Mouse (Mus musculus) forebrain, embryonic 10.5 days (tissue): Measurements from ENCODE around the gene Pgghg. TPM values are rescaled to one million over a fixed set of nuclear protein-coding genes. Genes with fewer than 3 reads are reported as not detected.
A peak's percentile ranks its signal among the peaks of the same experiment; 100 is the strongest.
"Not testable (repeated sequence)": the region's sequence is repeated elsewhere in the genome, so short reads cannot be mapped to it uniquely, and the experiment has no call there.

ENCODE experiments used
- DNase-seq: peaks from one replicate; pipeline ENCODE4 v3.0.0-alpha.2; 2017; ENCODE audit warnings: low spot score; ENCODE audit errors: extremely low spot score
- H3K27ac ChIP-seq: fragments of 300-500 bp; sonication (generic); 2 replicates; pipeline ENCODE4 v1.5.1; 2016; ENCODE audit warnings: mild to moderate bottlenecking
- H3K27me3 ChIP-seq: fragments of 300-500 bp; sonication (generic); 2 replicates; pipeline ENCODE4 v1.6.1; 2016; ENCODE audit warnings: mild to moderate bottlenecking; ENCODE audit not compliant: poor library complexity, severe bottlenecking
- H3K36me3 ChIP-seq: fragments of 300-500 bp; sonication (generic); replicated peaks from 2 replicates; pipeline ENCODE4 v1.6.1; 2016; ENCODE audit warnings: mild to moderate bottlenecking, moderate library complexity
- H3K4me1 ChIP-seq: fragments of 300-500 bp; sonication (generic); 2 replicates; pipeline ENCODE4 v1.6.1; 2016
- H3K4me3 ChIP-seq: fragments of 300-500 bp; sonication (generic); 2 replicates; pipeline ENCODE4 v1.5.1; 2016; ENCODE audit warnings: mild to moderate bottlenecking, moderate library complexity
- H3K9me3 ChIP-seq: fragments of 300-500 bp; sonication (generic); 2 replicates; pipeline ENCODE4 v1.6.1; 2016; ENCODE audit warnings: mild to moderate bottlenecking, moderate library complexity
- WGBS: fragments of 180-500 bp; shearing (Covaris S2); methylation state at CpG from one replicate; pipeline ENCODE4 v1.1.7; 2016; 5-methylcytosine and 5-hydroxymethylcytosine counted together
- polyA plus RNA-seq: library from polyadenylated mRNA; unstranded; fragments of >200 nt; fragmentation: Nextera tagmentation; extraction: Ambion mirVana; gene quantifications from 2 replicates; pipeline ENCODE4 v1.2.1, GENCODE M21; 2016

Gene Pgghg
- polyA plus RNA-seq, 1 experiment from 2014 or later = 14.5 TPM

DNA sequence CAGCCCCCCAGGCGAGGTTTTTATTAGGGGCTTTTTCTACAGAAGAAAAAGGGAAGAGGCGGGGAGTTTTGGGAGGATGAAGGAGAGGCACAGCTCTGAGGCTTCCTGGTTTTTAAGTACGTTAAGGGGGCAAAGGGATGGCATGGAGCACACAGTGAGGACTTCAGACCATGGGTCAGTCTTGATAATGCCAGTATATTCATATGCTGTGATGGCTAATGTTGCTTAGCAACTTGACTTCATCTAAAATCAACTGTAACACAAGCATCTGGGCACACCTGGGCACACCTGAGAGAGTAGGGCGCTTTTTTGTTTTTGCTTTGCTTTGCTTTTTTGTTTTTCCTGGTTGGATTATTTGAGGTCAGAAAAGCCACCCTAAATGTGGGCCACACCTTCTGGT lies 25.7 kb downstream of the Pgghg start, which contains the start of gene Ifitm1:
Gene Ifitm1 (plus strand): TSS at position 301 of the 400 bp plus-strand sequence.
- no peak for DNase-seq
- peaks cover 54% of the 10 kb centered on the region for H3K4me1 ChIP-seq
- no peak within 1 kb of the TSS for H3K27ac ChIP-seq
- H3K27me3 ChIP-seq = peaks cover 48% of the 10 kb centered on the region
- H3K4me3 ChIP-seq = peak within 1 kb of the TSS; percentile 10; the same call in 1 of the 2 replicates
- H3K36me3 ChIP-seq = no peaks in the 10 kb centered on the region
- WGBS = 86% methylated on average over 4 of the region's 4 CpGs
- H3K9me3 ChIP-seq = no peaks in the 10 kb centered on the region

DNA sequence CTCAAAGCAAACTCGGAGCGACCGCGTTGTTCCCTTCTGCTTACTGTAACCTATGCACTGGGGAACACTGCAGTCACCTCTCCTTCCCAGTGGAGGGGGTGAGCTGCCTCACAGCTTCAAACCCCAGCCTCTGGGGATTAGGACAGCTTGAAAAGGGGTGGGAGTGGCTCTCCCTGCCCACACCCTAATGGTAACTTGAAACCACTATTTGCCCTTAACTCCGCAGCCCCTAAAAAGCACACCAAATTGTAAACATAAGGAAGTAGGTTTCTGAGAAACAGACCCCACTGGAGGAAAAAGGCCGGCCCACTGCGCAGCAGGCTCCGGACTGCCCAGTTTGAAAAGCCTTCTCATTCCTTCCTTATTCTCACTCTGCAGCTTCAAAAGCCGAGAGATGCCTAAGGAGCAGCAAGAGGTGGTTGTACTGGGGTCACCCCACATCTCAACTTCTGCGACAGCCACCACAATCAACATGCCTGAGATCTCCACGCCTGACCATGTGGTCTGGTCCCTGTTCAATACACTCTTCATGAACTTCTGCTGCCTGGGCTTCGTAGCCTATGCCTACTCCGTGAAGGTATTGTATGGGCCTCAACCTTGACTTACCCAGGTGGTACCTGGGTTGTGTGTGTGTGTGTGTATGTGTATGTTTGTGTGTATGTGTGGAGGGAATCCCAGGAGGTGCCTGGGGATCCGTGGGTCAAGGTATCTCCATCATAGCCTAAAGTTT lies 26.8 kb downstream of the Pgghg start:
- peaks cover 49% of the 10 kb centered on the region for H3K27me3 ChIP-seq
- H3K9me3 ChIP-seq = no peaks in the 10 kb centered on the region
- H3K4me1 ChIP-seq = peaks cover 47% of the 10 kb centered on the region
- no peak overlapping the region for H3K27ac ChIP-seq
- 5% methylated on average over 14 of the region's 14 CpGs for WGBS
- H3K36me3 ChIP-seq = no peaks in the 10 kb centered on the region
- no peak for DNase-seq
- peak overlapping the region; percentile 10; the same call in 1 of the 2 replicates for H3K4me3 ChIP-seq

DNA sequence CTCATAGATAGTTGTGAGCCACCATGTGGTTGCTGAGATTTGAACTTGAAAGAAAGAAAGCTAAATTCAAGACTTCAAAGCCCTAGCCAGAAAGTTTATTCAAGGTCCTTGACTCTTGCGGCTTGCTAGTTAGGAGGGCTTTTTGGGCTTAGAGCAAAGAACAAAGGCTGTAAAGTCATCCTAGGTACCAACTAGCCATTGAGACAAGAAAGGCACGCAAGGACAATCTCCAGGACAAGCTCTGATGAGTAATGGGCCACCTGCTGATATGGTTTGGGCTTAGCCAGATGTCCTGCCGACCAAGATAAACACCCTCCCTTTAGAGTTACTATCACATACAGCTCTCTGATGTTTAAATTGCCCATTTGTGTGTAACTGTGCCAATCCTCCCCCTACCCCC lies 27.5 kb downstream of the Pgghg start:
- peaks cover 55% of the 10 kb centered on the region for H3K27me3 ChIP-seq
- not testable (repeated sequence) for H3K4me3 ChIP-seq, DNase-seq, H3K9me3 ChIP-seq, H3K27ac ChIP-seq, H3K36me3 ChIP-seq
- whole genome bisulfite sequencing = 10% methylated on average over 3 of the region's 3 CpGs
- peaks cover 50% of the 10 kb centered on the region for H3K4me1 ChIP-seq

DNA sequence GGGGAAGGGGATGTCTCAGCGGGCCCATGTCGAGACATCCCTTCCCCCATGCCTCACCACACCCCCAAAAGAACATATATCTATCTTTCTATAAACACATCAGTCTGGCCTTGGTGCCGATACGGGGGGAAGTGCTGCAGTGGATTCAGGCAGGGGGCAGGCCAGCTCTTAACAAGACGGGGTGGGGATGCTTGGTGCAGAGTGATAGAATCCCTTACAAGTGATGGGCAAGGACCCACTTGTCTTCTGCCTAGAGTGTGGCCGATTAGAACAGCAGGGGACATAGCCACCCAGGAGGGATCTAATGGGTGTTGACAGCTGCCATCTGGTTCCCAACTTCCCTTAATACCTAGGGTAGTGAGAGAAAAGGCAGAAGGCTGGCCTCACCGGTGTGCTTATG lies 29.7 kb downstream of the Pgghg start:
- H3K9me3 ChIP-seq = no peaks in the 10 kb centered on the region
- WGBS = 57% methylated on average over 7 of the region's 7 CpGs
- no peak for DNase-seq
- peaks cover 62% of the 10 kb centered on the region for H3K4me1 ChIP-seq
- no peak overlapping the region for H3K4me3 ChIP-seq
- no peak overlapping the region for H3K27ac ChIP-seq
- H3K36me3 ChIP-seq = no peaks in the 10 kb centered on the region
- peaks cover 69% of the 10 kb centered on the region for H3K27me3 ChIP-seq

DNA sequence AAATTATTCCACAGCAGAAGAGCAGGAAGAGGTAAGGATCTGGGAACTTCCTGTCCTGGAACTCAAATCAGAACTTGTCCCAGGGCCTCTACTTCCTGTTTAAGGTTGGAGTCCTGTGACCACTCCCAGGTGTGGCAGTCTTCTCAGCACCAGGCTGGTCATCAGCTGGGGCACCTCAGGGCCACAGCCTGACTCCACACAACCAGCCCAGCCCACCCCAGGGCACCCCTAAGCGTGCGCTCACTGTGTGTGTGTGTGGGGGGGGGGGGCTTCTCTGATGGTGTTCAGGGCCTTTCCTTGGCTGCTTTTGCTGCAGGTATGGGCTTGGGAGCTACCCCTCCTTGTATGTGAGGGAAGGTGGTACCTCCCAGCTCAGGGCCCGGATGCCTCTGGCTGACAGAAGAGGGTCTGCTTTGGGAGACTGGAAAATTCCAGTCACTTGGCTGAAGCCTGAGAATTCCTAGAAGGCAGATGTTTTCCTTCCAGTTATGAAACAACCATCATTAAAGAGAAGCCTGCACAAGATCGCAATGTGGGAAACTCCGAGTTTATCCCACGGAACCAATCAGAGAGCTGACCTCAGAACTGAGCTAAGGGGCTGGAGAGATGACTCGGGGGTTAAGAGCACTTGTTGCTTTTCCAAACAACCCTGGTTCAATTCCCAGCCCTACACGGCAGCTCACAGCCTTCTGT lies 30.4 kb downstream of the Pgghg start:
- DNase-seq = no peak
- Histone ChIP-seq H3K27me3 (peaks cover 68% of the 10 kb centered on the region), H3K4me1 (peaks cover 62% of the 10 kb centered on the region), H3K27ac (no peak overlapping the region), H3K36me3 (no peaks in the 10 kb centered on the region), H3K4me3 (no peak overlapping the region), H3K9me3 (no peaks in the 10 kb centered on the region)
- 92% methylated on average over 8 of the region's 8 CpGs for WGBS

DNA sequence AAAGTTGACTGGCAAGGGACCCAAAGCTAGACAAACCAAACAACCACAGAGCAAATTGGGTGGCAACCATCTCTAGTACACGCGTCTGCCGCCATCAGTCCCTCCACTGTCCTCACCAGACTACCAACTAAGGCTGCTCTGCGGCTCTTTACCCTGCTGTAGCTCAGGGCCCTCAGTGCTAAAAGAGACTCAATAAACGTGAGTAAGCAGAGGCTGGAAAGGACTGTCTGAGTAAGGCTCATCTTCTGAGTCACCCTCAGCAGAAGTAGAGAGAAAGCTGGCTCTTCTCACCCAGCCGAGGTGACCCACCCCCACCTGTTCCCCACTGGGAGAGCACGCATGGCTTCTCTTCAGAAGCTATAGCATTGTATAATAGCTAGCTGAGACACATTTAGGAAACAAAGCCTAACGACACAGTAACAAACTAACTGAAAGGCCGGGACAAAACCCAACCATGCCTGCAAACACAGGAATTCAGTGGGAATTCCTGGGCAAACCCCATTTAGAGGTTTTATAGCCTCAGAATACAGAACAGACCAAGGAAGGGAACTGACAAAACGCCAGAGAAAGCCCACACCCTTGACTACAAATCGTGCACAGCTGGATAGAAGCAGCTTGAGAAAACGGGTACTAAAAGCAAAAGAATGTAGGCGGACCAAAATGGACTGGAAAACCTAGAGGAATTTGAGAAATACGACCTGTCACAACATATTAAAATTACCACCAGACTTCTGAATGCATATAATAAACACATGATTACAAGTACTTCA lies 32.4 kb downstream of the Pgghg start:
- Histone ChIP-seq H3K4me1 (peaks cover 46% of the 10 kb centered on the region), H3K4me3 (no peak overlapping the region), H3K27me3 (peaks cover 54% of the 10 kb centered on the region), H3K36me3 (no peaks in the 10 kb centered on the region), H3K9me3 (no peaks in the 10 kb centered on the region), H3K27ac (no peak overlapping the region)
- WGBS = 27% methylated on average over 14 of the region's 14 CpGs
- DNase-seq = no peak

DNA sequence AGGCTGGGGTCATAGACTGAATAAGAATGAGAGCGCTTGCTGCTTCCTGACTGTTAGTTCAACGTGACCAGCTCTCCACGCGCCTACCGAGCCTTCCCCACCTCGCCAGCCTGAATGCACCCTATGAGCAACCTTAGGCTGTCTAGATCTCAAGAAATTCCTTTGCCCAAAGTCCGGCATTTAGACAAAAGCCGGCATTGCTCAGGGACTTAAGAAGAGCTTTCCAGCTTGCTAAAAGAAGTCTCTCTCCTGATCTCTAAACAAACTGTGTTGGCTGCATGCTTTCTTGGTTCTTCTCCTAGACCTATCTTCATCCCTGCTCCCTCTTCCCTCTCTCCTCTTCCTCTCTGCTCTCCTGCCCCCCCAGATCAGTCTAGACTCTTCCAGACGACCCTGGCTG lies 33.7 kb downstream of the Pgghg start:
- Histone ChIP-seq H3K4me1 (peaks cover 37% of the 10 kb centered on the region), H3K27ac (no peak overlapping the region), H3K27me3 (peaks cover 41% of the 10 kb centered on the region), H3K36me3 (no peaks in the 10 kb centered on the region), H3K9me3 (no peaks in the 10 kb centered on the region), H3K4me3 (no peak overlapping the region)
- DNase-seq = no peak
- WGBS = 10% methylated on average over 9 of the region's 9 CpGs

DNA sequence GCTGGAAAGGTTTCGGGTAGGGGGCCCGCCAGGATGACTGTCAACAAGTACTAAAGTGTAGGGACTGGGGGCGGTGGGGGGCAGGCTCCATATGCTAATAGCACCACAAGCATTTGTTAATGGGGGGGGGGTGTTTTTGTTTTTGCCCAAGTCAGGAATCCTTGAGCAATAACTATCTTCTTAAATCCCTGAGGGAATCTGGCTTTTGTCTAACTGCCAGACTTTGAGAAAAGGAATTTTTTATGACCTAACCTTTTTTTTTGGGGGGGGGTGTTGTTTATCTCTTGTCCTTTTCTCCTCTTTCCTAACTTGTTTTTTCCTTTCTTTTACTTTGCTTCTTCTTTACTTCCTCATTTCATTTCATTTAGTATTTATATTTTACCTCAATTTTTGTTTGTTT lies 34.3 kb downstream of the Pgghg start:
- no peak for DNase-seq
- Histone ChIP-seq H3K4me3 (no peak overlapping the region), H3K27ac (no peak overlapping the region), H3K9me3 (no peaks in the 10 kb centered on the region), H3K4me1 (peaks cover 37% of the 10 kb centered on the region), H3K36me3 (no peaks in the 10 kb centered on the region), H3K27me3 (peaks cover 35% of the 10 kb centered on the region)
- WGBS = 22% methylated on average over 3 of the region's 3 CpGs

DNA sequence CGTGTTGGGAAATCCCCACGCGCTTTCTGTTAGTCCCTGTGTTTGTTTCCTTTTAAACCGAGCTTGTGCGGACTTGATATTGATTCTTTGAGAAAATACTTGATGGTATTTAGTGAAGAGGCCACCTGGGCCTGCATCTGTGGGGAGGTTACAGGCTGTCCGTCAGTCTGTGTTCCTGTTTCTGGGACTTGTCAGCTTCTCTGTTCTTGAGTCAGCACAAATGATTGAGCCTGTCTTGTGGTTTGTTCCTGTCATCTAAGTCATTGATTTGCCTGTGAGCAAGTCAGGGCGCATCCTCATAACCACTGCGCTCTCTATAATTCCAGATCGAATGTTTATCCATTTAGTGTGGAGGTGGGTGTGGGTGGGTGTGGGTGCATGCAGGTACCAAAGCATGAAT lies 35.5 kb downstream of the Pgghg start:
- not testable (repeated sequence) for H3K9me3 ChIP-seq
- peaks cover 25% of the 10 kb centered on the region for H3K4me1 ChIP-seq

DNA sequence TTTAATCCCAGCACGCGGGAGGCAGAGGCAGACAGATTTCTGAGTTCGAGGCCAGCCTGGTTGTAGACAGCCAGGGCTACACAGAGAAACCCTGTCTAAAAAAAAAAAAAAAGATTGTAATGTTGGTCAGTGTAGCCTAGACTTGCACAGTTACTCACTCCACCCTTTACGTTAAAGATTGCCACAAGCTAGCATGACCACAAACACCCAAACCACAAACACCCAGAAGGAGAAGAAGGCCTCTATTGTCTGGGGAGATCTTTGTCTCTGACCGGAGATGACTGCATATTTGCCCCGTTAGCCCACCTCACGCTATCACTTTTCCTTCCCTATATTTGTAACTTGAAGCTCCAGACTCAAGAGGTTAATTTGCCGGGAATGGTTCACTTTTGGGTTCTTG lies 40.5 kb downstream of the Pgghg start:
- 96% methylated on average over 8 of the region's 8 CpGs for WGBS
- DNase-seq = no peak
- Histone ChIP-seq H3K4me3 (no peak overlapping the region), H3K36me3 (no peaks in the 10 kb centered on the region), H3K9me3 (0 out of 2 replicates have a peak, but pooled peaks cover 6% of the 10 kb centered on the region), H3K4me1 (no peaks in the 10 kb centered on the region), H3K27me3 (no peaks in the 10 kb centered on the region), H3K27ac (no peak overlapping the region)

More for the DNA sequence above, 35.5 kb downstream of the Pgghg start:
- H3K27ac ChIP-seq, H3K36me3 ChIP-seq, H3K4me3 ChIP-seq, DNase-seq: not testable (repeated sequence)
- peaks cover 23% of the 10 kb centered on the region for H3K27me3 ChIP-seq
- 89% methylated on average over 9 of the region's 9 CpGs for WGBS

DNA sequence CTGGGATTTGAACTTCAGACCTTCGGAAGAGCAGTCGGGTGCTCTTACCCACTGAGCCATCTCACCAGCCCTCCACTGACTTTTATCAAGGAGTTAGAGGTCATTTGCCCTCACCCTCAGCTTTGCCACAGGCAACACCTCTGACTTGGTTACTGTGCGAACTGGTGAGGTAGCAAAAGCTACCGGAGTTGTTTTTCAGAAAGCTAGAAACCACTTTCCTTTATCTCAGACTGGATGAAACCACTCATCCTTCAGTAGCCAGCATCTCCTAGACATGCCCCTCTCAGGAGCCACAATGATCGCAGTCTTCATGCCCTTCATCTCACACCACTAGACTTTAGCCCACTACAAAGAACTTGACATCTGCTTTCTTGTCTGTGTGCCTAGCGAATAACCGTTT lies 41.8 kb downstream of the Pgghg start:
- 92% methylated on average over 7 of the region's 7 CpGs for WGBS
- Histone ChIP-seq H3K27me3 (no peaks in the 10 kb centered on the region), H3K36me3 (no peaks in the 10 kb centered on the region), H3K4me1 (no peaks in the 10 kb centered on the region), H3K4me3 (no peak overlapping the region), H3K27ac (no peak overlapping the region), H3K9me3 (0 out of 2 replicates have a peak, but pooled peaks cover 6% of the 10 kb centered on the region)
- no peak for DNase-seq

DNA sequence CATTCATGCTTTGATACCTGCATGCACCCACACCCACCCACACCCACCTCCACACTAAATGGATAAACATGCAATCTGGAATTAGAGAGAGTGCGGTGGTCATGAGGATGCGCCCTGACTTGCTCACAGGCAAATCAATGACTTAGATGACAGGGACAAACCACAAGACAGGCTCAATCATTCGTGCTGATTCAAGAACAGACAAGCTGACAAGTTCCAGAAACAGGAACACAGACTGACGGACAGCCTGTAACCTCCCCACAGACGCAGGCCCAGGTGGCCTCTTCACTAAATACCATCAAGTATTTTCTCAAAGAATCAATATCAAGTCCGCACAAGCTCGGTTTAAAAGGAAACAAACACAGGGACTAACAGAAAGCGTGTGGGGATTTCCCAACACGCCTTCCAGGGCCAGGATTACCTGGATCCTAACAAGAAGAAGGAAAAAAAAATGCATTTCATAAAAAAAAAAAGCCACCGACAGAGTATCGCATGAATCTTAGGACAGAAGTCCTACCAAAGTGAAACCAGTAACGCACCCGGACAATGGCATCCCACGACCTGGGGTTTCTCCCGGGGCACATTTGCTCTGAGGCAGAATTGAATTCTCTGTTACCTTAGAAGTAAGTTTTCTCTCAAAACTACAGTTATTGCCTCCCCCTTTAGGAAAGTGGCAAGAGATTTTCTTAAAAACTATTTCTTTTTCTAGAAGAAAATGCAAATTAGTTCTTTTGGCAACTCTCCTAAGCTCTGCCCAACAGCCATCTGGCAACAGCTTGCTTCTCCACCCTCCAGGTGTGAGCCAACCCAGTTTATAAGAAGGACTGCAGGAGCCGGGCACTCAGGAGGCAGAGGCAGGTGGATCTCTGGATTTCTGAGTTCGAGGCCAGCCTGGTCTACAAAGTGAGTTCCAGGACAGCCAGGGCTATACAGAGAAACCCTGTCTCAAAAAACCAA lies 46.3 kb downstream of the Pgghg start:
- Histone ChIP-seq H3K4me3 (no peak overlapping the region), H3K4me1 (peaks cover 22% of the 10 kb centered on the region), H3K36me3 (no peaks in the 10 kb centered on the region), H3K27ac (no peak overlapping the region), H3K9me3 (0 out of 2 replicates have a peak, but pooled peaks cover 6% of the 10 kb centered on the region), H3K27me3 (no peaks in the 10 kb centered on the region)
- no peak for DNase-seq
- 93% methylated on average over 17 of the region's 17 CpGs for WGBS
